Comparison of ENCODE assay signal across 30 mouse cellular contexts in genomic region chr4:151492786-151493185, GRCm38 (mm10).
A peak's percentile ranks its signal among the peaks of the same experiment; 100 is the strongest.
DNase-seq lines count a peak whose midpoint lies in the region; ATAC-seq and TF ChIP-seq lines count a peak whose summit lies in the region.
"Had no signal": no experiment of that assay in that cellular context is flagged by ENCODE, and none has a peak within 500 bp of the region (broad histone marks: within the 10 kb centered on the region; RNA-seq: fewer than 3 reads in every experiment).

No protein-coding gene starts in this region.

- no peak for ATAC-seq in megakaryocyte, adult 5-6 weeks (ENCODE audit: poor library complexity, severe bottlenecking)
- no peak for ATAC-seq in midbrain, postnatal 0 days (ENCODE audit: low FRiP score)
- ATAC-seq in erythroblast, adult 5-6 weeks (replicated peaks; ENCODE audit: low FRiP score, poor library complexity, severe bottlenecking) = no peak
- ATAC-seq: CD4-positive, CD25-positive, alpha-beta regulatory T cell, adult 4 months; forebrain, postnatal 0 days; hindbrain, postnatal 0 days; intestine, embryonic 15.5 days; midbrain, embryonic 16.5 days had no signal

- no peak overlapping the region for H3K9ac ChIP-seq in midbrain, postnatal 0 days (replicated peaks; ENCODE audit: low read length, poor library complexity, severe bottlenecking)
- H3K9ac ChIP-seq: forebrain, embryonic 12.5 days; forebrain, postnatal 0 days; hindbrain, embryonic 12.5 days; intestine, embryonic 15.5 days; limb, embryonic 12.5 days; liver, embryonic 15.5 days; lung, embryonic 14.5 days had no signal

- peak; percentile 50 to 62 for DNase-seq in cerebellum, adult 18-20 months
- DNase-seq in cerebellum, postnatal 10 days = peak; percentile 77 to 81
- DNase-seq in kidney, adult 9 months = no peak
- no peak for DNase-seq in midbrain, postnatal 0 days (ENCODE audit: low spot score)
- DNase-seq: forebrain, postnatal 0 days; gastrocnemius, postnatal 25 days; heart, adult 18-20 months; heart, postnatal 36 days; kidney, adult 2 months; layer of hippocampus, adult 9-11 months; lung, embryonic 14.5 days; lung, postnatal 14 days; retina, postnatal 1 day; right cerebral cortex, postnatal 14 days; thymus, postnatal 4 days had no signal

- H3K4me3 ChIP-seq in megakaryocyte, embryonic 14.5 days (replicated peaks) = peak overlapping the region; percentile 53
- H3K4me3 ChIP-seq in midbrain, postnatal 0 days (ENCODE audit: low read depth, low read length) = no peak overlapping the region
- H3K4me3 ChIP-seq: forebrain, embryonic 12.5 days; hindbrain, embryonic 12.5 days; intestine, embryonic 15.5 days; limb, embryonic 12.5 days; liver, embryonic 15.5 days; myocyte had no signal

- no peaks in the 10 kb centered on the region for H3K36me3 ChIP-seq in megakaryocyte, embryonic 14.5 days (replicated peaks; ENCODE audit: low read length)
- H3K36me3 ChIP-seq in midbrain, postnatal 0 days (ENCODE audit: insufficient read depth, low read length) = no peaks in the 10 kb centered on the region
- H3K36me3 ChIP-seq: forebrain, embryonic 12.5 days; hindbrain, embryonic 12.5 days; intestine, embryonic 15.5 days; limb, embryonic 12.5 days; liver, embryonic 15.5 days had no signal

- no peak overlapping the region for H3K4me2 ChIP-seq in midbrain, postnatal 0 days (ENCODE audit: low read depth, low read length, poor library complexity, severe bottlenecking)
- H3K4me2 ChIP-seq: forebrain, embryonic 12.5 days; heart, embryonic 11.5 days; hindbrain, embryonic 12.5 days; intestine, embryonic 15.5 days; limb, embryonic 12.5 days; liver, embryonic 15.5 days; lung, embryonic 14.5 days; midbrain, embryonic 11.5 days had no signal

- no peak overlapping the region for H3K27ac ChIP-seq in midbrain, postnatal 0 days (ENCODE audit: low read depth, low read length)
- H3K27ac ChIP-seq: forebrain, embryonic 12.5 days; hindbrain, embryonic 12.5 days; hindbrain, postnatal 0 days; intestine, embryonic 15.5 days; kidney, postnatal 0 days; limb, embryonic 12.5 days; liver, embryonic 15.5 days had no signal

- peaks cover 64% of the 10 kb centered on the region for H3K9me3 ChIP-seq in megakaryocyte, embryonic 14.5 days
- no peaks in the 10 kb centered on the region for H3K9me3 ChIP-seq in midbrain, postnatal 0 days (ENCODE audit: low read length)
- H3K9me3 ChIP-seq: forebrain, embryonic 12.5 days; hindbrain, embryonic 12.5 days; intestine, embryonic 15.5 days; liver, embryonic 15.5 days had no signal

- 81% methylated on average over 10 of the region's 10 CpGs for whole genome bisulfite sequencing in midbrain, postnatal 0 days

- H3K27me3 ChIP-seq in megakaryocyte, embryonic 14.5 days (replicated peaks) = no peaks in the 10 kb centered on the region
- no peaks in the 10 kb centered on the region for H3K27me3 ChIP-seq in midbrain, postnatal 0 days (ENCODE audit: insufficient read depth, low read length)
- H3K27me3 ChIP-seq: hindbrain, embryonic 12.5 days; intestine, embryonic 15.5 days; liver, embryonic 15.5 days had no signal

- H3K4me1 ChIP-seq in megakaryocyte, embryonic 14.5 days = no peaks in the 10 kb centered on the region
- H3K4me1 ChIP-seq in midbrain, postnatal 0 days (ENCODE audit: insufficient read depth, low read length) = no peaks in the 10 kb centered on the region
- H3K4me1 ChIP-seq: forebrain, embryonic 12.5 days; hindbrain, embryonic 12.5 days; intestine, embryonic 15.5 days; liver, embryonic 15.5 days had no signal

- no peak for TF ChIP-seq CTCF in midbrain, postnatal 0 days (IDR thresholded peaks at IDR 0.05)

Comparison
In these comparisons a context has a peak if more than half of its experiments do, and no peak if none do; other contexts are left out.
1. DNase-seq: peak in cerebellum, adult 18-20 months (2 of 2) and cerebellum, postnatal 10 days (2 of 2); none in kidney, adult 9 months (single experiment) and midbrain, postnatal 0 days (single experiment).